Mouse (Mus musculus): ENCODE measurements around the gene Maneal. TPM values are rescaled to one million over a fixed set of nuclear protein-coding genes. Genes with fewer than 3 reads are reported as not detected.
A peak's percentile ranks its signal among the peaks of the same experiment; 100 is the strongest.

The Maneal gene
- total RNA-seq (2012; rRNA removed) = 5.4 and 10.5 TPM in 2 replicates

- no peak for TF ChIP-seq ZC3H11A (IDR thresholded peaks at IDR 0.05; ENCODE audit: borderline replicate concordance, low read depth, low read length)
- no peak for TF ChIP-seq ZNF384 (IDR thresholded peaks at IDR 0.05; ENCODE audit: low read depth, low read length)
- no peak for TF ChIP-seq CHD2 (IDR thresholded peaks at IDR 0.05; ENCODE audit: low read depth, low read length)
- no peak for TF ChIP-seq HCFC1 (IDR thresholded peaks at IDR 0.05; ENCODE audit: borderline replicate concordance, insufficient read depth, low read length)
- TF ChIP-seq MAFK (IDR thresholded peaks at IDR 0.05; ENCODE audit: insufficient read depth, low read depth, low read length) = no peak
- in situ Hi-C loops (cut with MboI; ENCODE audit: low sequenced_read_pairs in 2 of 2, unreplicated experiment in 2 of 2) = no loop called here
- H3K9me3 ChIP-seq (ENCODE audit: control insufficient read depth, insufficient read depth, low read depth, low read length) = no peaks in the 10 kb centered on the region
These were observed at the start of gene Maneal for GRCm38 (mm10) chr4:124861283-124862188. Gene Maneal, minus strand, starts transcription at chr4:124862171.

GRCm38 (mm10) chr4:124905971-124906822, 44.2 kb upstream of the Maneal start:
- DNase-seq (ENCODE audit: low read depth, low spot score) = peak; percentile 89
- H3K9me3 ChIP-seq (ENCODE audit: control insufficient read depth, insufficient read depth, low read depth, low read length) = no peaks in the 10 kb centered on the region
- peak overlapping the region; percentile 13; the same call in 1 of the 2 replicates for H3K9ac ChIP-seq (ENCODE audit: insufficient read depth, low read depth, low read length, poor library complexity, severe bottlenecking)
- in situ Hi-C loops (cut with MboI; ENCODE audit: low sequenced_read_pairs in 2 of 2, unreplicated experiment in 2 of 2) = no loop called here
- H3K27ac ChIP-seq (ENCODE audit: insufficient read depth, low read depth, low read length, poor library complexity, severe bottlenecking) = peak overlapping the region; percentile 1; the same call in 1 of the 2 replicates
- H3K36me3 ChIP-seq (ENCODE audit: control insufficient read depth, insufficient read depth, low read length, poor library complexity, severe bottlenecking) = no peaks in the 10 kb centered on the region
- H3K4me3 ChIP-seq (ENCODE audit: insufficient read depth in 1 of 2, low read depth in 1 of 2, low read length in 2 of 2, poor library complexity in 1 of 2, severe bottlenecking in 1 of 2) = peak overlapping the region; percentile 41 to 69
- no peak for TF ChIP-seq ZNF384 (IDR thresholded peaks at IDR 0.05; ENCODE audit: low read depth, low read length)
- no peak for TF ChIP-seq ZC3H11A (IDR thresholded peaks at IDR 0.05; ENCODE audit: borderline replicate concordance, low read depth, low read length)
- TF ChIP-seq MAFK (IDR thresholded peaks at IDR 0.05; ENCODE audit: insufficient read depth, low read depth, low read length) = no peak
- TF ChIP-seq CHD2 (IDR thresholded peaks at IDR 0.05; ENCODE audit: low read depth, low read length) = no peak
- no peak for TF ChIP-seq HCFC1 (IDR thresholded peaks at IDR 0.05; ENCODE audit: borderline replicate concordance, insufficient read depth, low read length)
- peaks cover 0 to 12% of the 10 kb centered on the region in 2 experiments; a peak in 3 of 4 replicates for H3K4me1 ChIP-seq (ENCODE audit: control insufficient read depth in 2 of 2, insufficient read depth in 2 of 2, low read length in 2 of 2, poor library complexity in 1 of 2)

More at GRCm38 (mm10) chr4:124861283-124862188, at the start of gene Maneal:
- H3K9ac ChIP-seq (ENCODE audit: insufficient read depth, low read depth, low read length, poor library complexity, severe bottlenecking) = peak within 1 kb of the TSS; percentile 80
- H3K36me3 ChIP-seq (ENCODE audit: control insufficient read depth, insufficient read depth, low read length, poor library complexity, severe bottlenecking) = peaks cover 4% of the 10 kb centered on the region; the same call in 1 of the 2 replicates
- H3K27ac ChIP-seq (ENCODE audit: insufficient read depth, low read depth, low read length, poor library complexity, severe bottlenecking) = no peak within 1 kb of the TSS
- H3K4me1 ChIP-seq (ENCODE audit: control insufficient read depth in 2 of 2, insufficient read depth in 2 of 2, low read length in 2 of 2, poor library complexity in 1 of 2) = peaks cover 0 to 2% of the 10 kb centered on the region in 2 experiments; a peak in 1 of 4 replicates
- peak within 1 kb of the TSS; percentile 74 to 89 for H3K4me3 ChIP-seq (ENCODE audit: insufficient read depth in 1 of 2, low read depth in 1 of 2, low read length in 2 of 2, poor library complexity in 1 of 2, severe bottlenecking in 1 of 2)
- DNase-seq (ENCODE audit: low read depth, low spot score) = no peak

GRCm38 (mm10) chr4:124905417-124905816, 43.4 kb upstream of the Maneal start:
- Histone ChIP-seq H3K36me3 (ENCODE audit: control insufficient read depth, insufficient read depth, low read length, poor library complexity, severe bottlenecking) (no peaks in the 10 kb centered on the region), H3K4me1 (ENCODE audit: control insufficient read depth in 2 of 2, insufficient read depth in 2 of 2, low read length in 2 of 2, poor library complexity in 1 of 2) (peaks cover 0 to 14% of the 10 kb centered on the region in 2 experiments; a peak in 3 of 4 replicates), H3K9ac (ENCODE audit: insufficient read depth, low read depth, low read length, poor library complexity, severe bottlenecking) (no peak overlapping the region), H3K9me3 (ENCODE audit: control insufficient read depth, insufficient read depth, low read depth, low read length) (no peaks in the 10 kb centered on the region), H3K4me3 (ENCODE audit: insufficient read depth in 1 of 2, low read depth in 1 of 2, low read length in 2 of 2, poor library complexity in 1 of 2, severe bottlenecking in 1 of 2) (no peak overlapping the region), H3K27ac (ENCODE audit: insufficient read depth, low read depth, low read length, poor library complexity, severe bottlenecking) (no peak overlapping the region)
- in situ Hi-C loops (cut with MboI; ENCODE audit: low sequenced_read_pairs in 2 of 2, unreplicated experiment in 2 of 2) = no loop called here
- no peak for DNase-seq (ENCODE audit: low read depth, low spot score)
- TF ChIP-seq CHD2 (IDR thresholded peaks at IDR 0.05; ENCODE audit: low read depth, low read length) = no peak
- peak; percentile 83 for TF ChIP-seq ZNF384 (IDR thresholded peaks at IDR 0.05; ENCODE audit: low read depth, low read length)
- no peak for TF ChIP-seq MAFK (IDR thresholded peaks at IDR 0.05; ENCODE audit: insufficient read depth, low read depth, low read length)

GRCm38 (mm10) chr4:124899906-124900305, 37.9 kb upstream of the Maneal start:
- Histone ChIP-seq H3K36me3 (ENCODE audit: control insufficient read depth, insufficient read depth, low read length, poor library complexity, severe bottlenecking) (no peaks in the 10 kb centered on the region), H3K27ac (ENCODE audit: insufficient read depth, low read depth, low read length, poor library complexity, severe bottlenecking) (no peak overlapping the region), H3K4me3 (ENCODE audit: insufficient read depth in 1 of 2, low read depth in 1 of 2, low read length in 2 of 2, poor library complexity in 1 of 2, severe bottlenecking in 1 of 2) (peak overlapping the region in 1 of 2 experiments; percentile 25; a peak in 1 of 4 replicates), H3K9me3 (ENCODE audit: control insufficient read depth, insufficient read depth, low read depth, low read length) (no peaks in the 10 kb centered on the region), H3K4me1 (ENCODE audit: control insufficient read depth in 2 of 2, insufficient read depth in 2 of 2, low read length in 2 of 2, poor library complexity in 1 of 2) (peaks cover 0 to 8% of the 10 kb centered on the region in 2 experiments; a peak in 3 of 4 replicates), H3K9ac (ENCODE audit: insufficient read depth, low read depth, low read length, poor library complexity, severe bottlenecking) (no peak overlapping the region)
- in situ Hi-C loops (cut with MboI; ENCODE audit: low sequenced_read_pairs in 2 of 2, unreplicated experiment in 2 of 2) = no loop called here
- no peak for DNase-seq (ENCODE audit: low read depth, low spot score)
- TF ChIP-seq ZNF384 (IDR thresholded peaks at IDR 0.05; ENCODE audit: low read depth, low read length) (no peak), ZC3H11A (IDR thresholded peaks at IDR 0.05; ENCODE audit: borderline replicate concordance, low read depth, low read length) (no peak), HCFC1 (IDR thresholded peaks at IDR 0.05; ENCODE audit: borderline replicate concordance, insufficient read depth, low read length) (no peak), MAFK (IDR thresholded peaks at IDR 0.05; ENCODE audit: insufficient read depth, low read depth, low read length) (no peak), CHD2 (IDR thresholded peaks at IDR 0.05; ENCODE audit: low read depth, low read length) (no peak)
